Mouse (Mus musculus) kidney, adult 9 months (tissue): ENCODE data around the gene Akap13.
"Not testable (repeated sequence)": the region's sequence is repeated elsewhere in the genome, so short reads cannot be mapped to it uniquely, and the experiment has no call there.

Experiments used
- DNase-seq: peaks from one replicate; pipeline ENCODE4 v3.0.0; 2022

The Akap13 gene

GRCm38 (mm10) chr7:75731951-75732350 is 276.6 kb downstream of the Akap13 start:
- DNase-seq: no peak

- DNase-seq: no peak
These were observed 277.8 kb downstream of the Akap13 start for GRCm38 (mm10) chr7:75733166-75733565.

GRCm38 (mm10) chr7:75739075-75739725 is 283.9 kb downstream of the Akap13 start:
- peak; percentile 64 for DNase-seq

GRCm38 (mm10) chr7:75744528-75744927 is 289.2 kb downstream of the Akap13 start:
- no peak for DNase-seq

- no peak for DNase-seq
These were observed 289.8 kb downstream of the Akap13 start for GRCm38 (mm10) chr7:75744978-75745638.

GRCm38 (mm10) chr7:75745969-75746368 is 290.6 kb downstream of the Akap13 start:
- DNase-seq: peak; percentile 34

GRCm38 (mm10) chr7:75750581-75750980 is 295.2 kb downstream of the Akap13 start:
- DNase-seq: no peak

GRCm38 (mm10) chr7:75751161-75751803 is 295.9 kb downstream of the Akap13 start:
- no peak for DNase-seq

- DNase-seq: peak; percentile 35
These were observed 297.3 kb downstream of the Akap13 start for GRCm38 (mm10) chr7:75752442-75753191.

GRCm38 (mm10) chr7:75753192-75753783 is 298.0 kb downstream of the Akap13 start:
- DNase-seq: no peak

GRCm38 (mm10) chr7:75754587-75755499 is 299.5 kb downstream of the Akap13 start:
- DNase-seq: peak; percentile 80

- DNase-seq: peak; percentile 32
These were observed 300.6 kb downstream of the Akap13 start for GRCm38 (mm10) chr7:75755861-75756449.

GRCm38 (mm10) chr7:75759992-75760514 is 304.7 kb downstream of the Akap13 start:
- no peak for DNase-seq

- DNase-seq: not testable (repeated sequence)
These were observed 305.5 kb downstream of the Akap13 start for GRCm38 (mm10) chr7:75760661-75761319.

GRCm38 (mm10) chr7:75762225-75762624 is 306.9 kb downstream of the Akap13 start:
- DNase-seq: not testable (repeated sequence)

GRCm38 (mm10) chr7:75767080-75767769 is 311.9 kb downstream of the Akap13 start:
- DNase-seq: not testable (repeated sequence)

- DNase-seq: no peak
These were observed 312.8 kb downstream of the Akap13 start for GRCm38 (mm10) chr7:75768169-75768568.

- no peak for DNase-seq
These were observed 314.6 kb downstream of the Akap13 start for GRCm38 (mm10) chr7:75769909-75770308.
